Mouse (Mus musculus): ENCODE data around the gene Ints3.

Gene Ints3

GRCm38 (mm10) chr3:90443977-90444376 is 10.6 kb upstream of the Ints3 start:
- DNase-seq = no peak

DNA sequence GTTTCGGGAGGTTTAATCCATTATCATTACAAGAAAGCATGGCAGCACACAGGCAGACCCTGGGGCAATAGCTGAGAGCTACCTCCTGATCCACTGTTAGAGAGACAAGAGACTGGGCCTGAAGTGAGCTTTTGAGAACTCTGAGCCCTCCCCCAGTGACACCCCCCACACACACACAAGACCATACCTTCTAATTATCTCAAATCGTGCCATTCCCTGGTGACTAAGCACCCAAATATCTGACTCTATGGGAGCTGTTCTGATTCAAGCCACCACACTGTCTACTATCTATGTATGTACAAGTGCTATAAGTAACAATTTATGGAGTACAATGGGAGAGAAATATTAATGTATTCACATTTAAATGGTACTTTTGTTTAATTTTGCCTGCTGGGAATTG is 7.3 kb upstream of the Ints3 start:
- DNase-seq = no peak

GRCm38 (mm10) chr3:90437131-90437530 is 3.7 kb upstream of the Ints3 start:
- DNase-seq = no peak

DNA sequence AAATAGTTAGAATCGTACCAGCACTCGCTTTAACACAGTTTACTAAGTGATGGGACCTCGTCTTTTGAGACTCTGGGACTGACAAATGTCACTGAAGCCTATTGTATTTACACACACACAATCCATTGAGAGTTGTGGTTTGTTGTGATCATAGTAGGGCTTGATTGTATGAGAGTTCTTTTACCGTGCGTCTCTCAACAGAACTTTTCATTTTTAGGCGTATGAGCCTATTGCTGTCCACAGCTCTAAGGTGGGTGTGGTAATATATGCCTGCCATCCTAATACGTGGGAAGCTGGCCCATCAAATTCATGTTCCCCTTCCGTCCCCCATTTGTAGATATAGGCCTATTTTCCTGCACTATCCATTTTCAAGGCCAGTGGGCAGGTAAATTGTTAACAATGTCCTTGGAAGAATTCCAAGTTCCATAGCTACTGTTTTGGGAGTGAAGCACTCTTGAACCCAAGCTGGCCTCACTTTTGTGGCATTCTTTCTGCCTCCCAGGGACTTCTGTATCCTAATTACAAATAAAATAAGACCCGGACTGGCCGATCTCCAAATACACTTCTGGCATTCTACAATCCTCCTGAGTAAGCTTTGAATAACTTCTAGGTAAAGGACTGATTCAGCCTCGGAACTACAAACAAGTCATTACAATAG is 780 bp upstream of the Ints3 start:
- peak; percentile 59 for DNase-seq

- no peak for DNase-seq
Measured at GRCm38 (mm10) chr3:90432811-90433219, 607 bp downstream of the Ints3 start.

DNA sequence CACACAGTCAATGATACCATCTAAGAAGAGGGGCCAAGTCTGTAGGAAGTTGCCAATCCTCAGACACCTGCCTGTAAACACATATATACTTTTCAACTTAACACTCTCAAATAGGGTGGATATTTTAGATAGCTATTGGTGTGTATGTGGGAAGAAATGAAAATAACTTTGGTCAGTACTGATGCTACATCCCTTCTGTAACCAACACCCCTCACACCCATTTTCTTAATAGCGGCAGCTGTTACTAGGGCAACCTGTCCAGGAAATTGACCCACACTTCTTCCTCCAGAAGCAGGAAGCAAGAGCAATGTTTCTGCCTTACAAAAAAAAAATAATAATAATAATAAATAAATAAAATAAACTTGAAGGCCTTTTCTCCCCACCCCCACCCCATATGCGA is 1.1 kb downstream of the Ints3 start:
- DNase-seq = no peak

DNA sequence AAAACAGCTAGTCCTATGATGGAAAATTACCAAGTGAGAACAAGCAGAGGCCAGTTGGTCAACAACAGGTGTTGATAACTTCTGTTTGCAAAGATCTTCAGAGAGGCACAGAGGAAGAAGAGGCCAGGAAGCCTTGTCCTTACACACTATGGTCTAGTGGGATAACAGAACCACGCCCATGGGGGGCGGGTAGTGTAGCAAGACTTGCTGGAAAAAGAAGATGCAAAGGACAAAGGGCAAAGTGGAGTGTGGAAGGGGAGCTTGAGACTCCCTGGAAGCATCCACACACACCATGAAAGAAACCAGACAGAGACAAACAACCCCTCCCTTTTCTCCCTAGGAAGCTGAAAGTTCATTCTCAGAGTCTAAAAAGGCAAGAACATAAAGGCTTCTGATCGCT is 3.8 kb downstream of the Ints3 start:
- peak; percentile 31 for DNase-seq

- DNase-seq = peak; percentile 19
Measured at GRCm38 (mm10) chr3:90428186-90428585, 5.2 kb downstream of the Ints3 start.

GRCm38 (mm10) chr3:90427574-90427973 is 5.8 kb downstream of the Ints3 start:
- peak; percentile 21 for DNase-seq

- DNase-seq = no peak
Measured at GRCm38 (mm10) chr3:90425499-90425898, 7.9 kb downstream of the Ints3 start.

DNA sequence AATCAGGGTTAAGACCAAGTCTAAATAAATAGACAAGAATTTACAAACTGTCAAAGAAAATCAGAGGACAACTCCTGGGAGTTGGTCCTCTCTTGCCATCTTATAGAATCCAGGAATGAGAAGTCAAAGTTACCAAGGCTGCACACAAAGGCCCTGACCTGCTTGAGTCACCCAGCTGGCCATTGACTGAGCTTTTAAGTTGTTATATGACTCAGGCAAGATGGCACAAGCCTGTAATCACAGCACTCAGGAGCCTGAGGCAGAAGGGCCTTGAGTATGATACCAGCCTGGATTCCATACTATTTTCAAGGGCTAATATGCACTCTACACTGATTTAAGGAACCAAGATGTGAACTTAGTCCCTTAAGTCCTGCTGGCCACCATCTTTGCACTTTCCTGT is 9.9 kb downstream of the Ints3 start:
- DNase-seq = no peak

DNA sequence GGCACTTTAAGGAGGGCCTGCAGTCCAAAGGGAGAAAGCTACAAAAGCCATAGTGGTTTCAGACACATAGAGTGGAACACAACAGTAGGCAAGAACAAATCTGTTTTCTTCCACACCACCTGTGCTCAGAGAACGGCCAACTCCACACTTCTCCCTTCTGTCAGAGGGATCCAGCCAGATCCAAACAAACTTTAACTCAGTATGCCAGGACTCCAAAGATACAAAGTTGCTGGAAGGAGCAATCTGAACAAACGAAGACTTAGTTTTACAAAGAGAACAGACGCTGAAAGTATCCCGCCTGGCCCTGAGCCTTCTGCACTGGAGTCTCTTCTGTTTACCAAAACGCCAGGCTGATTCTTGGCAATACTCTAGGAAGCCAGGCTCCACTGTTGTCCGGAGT is 12.7 kb downstream of the Ints3 start:
- DNase-seq = no peak

- DNase-seq = no peak
Measured at GRCm38 (mm10) chr3:90413011-90413396, 20.4 kb downstream of the Ints3 start.

DNA sequence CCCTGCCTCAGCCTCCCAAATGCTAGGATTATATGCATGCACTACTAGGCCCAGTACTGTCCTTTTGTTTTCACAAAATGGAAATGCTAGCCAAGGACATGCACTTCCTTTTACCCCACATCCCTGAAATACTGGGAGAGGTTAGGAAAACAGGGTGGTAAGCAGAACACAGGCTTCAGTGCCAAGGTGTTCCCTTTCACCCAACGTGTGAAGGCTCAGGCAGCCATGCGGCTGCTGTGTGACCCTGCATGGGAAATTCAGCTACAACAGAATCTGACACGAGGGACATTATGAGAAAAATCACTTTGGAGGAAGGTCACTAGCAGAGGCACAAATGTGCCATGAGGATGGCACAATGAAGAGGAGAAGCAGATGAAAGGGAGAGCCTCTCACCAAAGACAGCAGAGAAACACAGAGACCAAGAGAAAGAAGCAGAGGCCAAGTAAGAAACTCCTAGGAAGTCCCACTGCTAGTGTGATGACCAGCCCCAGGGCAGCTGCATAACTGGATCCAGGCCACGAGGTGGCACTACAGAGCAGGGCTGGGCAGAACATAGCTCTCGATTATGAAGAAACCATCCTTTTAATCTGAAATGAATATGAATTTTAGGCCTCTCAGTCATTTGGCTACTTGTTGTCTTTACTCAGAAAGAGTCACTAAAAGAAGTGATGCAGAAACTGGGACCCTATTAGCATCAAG is 21.0 kb downstream of the Ints3 start:
- peak; percentile 79 for DNase-seq

GRCm38 (mm10) chr3:90408721-90409120 is 24.7 kb downstream of the Ints3 start:
- DNase-seq = no peak

GRCm38 (mm10) chr3:90406414-90406813 is 27.0 kb downstream of the Ints3 start:
- no peak for DNase-seq

GRCm38 (mm10) chr3:90404609-90405008 is 28.8 kb downstream of the Ints3 start:
- no peak for DNase-seq

DNA sequence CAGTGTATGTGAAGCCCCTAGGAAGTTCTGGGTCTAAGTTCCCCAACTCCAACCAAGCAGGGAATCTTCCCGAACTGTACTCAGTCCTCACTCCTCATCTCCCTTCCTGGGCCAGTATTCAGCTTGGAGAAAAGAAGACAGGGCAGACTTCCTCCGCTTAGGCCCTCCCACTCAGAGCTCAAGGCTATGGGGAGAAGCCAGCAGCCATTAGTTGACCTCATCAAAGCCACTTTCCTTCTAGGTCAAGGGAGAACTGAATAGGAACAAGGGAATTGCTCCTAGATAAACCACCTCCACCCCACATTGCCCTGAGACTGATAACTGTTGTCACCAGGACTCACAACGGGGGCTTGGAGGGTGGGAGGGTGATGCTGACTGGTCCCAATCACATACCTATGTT is 29.3 kb downstream of the Ints3 start:
- no peak for DNase-seq

DNA sequence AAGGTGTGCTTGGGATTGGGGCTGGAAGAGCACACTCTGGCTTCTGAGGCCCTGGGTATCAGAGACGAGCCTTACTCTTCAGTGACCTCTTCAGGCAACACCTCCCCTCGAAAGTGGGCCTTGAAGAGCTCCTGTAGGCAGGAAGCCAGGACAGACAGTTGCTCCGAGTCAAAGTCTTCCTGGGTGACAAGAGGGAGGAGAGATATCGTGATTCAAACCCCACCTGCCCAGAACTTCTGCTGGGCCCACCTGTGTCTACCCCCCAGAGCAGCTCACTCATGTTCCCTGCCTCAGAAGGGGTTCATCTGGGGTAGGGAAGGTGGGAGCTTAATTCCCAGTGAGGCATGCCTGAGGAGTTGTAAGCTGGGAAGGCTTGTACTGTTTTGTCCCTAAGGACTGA is 32.4 kb downstream of the Ints3 start:
- no peak for DNase-seq

DNA sequence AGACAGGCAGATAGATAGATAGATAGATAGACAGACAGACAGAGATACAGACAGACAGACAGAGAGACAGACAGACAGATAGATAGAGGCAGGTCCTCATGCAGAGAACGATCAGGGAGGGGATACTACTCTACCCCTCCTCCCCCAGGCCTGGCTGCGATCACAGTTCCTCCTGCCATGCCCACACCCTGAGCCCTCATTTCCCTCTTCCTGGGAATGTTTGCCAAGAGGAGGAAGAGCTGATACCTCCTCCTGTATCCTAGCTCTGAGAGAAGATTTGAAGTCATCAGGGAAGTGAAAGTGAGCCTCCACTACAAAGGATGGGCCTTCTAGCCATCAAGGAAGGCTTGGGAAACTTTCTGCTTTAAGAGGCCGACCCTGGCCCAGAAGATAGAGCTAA is 37.8 kb downstream of the Ints3 start:
- no peak for DNase-seq

DNA sequence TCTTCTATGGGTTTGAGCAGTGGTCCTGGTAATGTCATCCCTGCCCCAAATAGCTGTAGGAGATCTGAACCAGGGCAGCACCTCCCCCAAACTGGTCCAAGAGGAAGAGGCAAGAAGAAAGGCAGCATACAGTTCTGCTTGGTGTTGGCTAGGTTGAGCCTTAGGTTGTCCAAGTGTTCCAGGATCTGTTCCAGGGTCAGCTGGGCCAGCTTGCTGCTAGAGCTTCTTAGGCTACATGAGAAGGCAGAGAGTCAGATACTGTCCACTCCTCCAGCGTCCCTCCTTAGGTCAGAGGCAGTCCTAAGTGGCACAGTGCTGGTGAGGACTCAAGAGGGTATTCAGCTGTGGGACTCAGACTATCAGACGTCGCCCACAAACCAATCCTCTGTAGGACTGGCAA is 40.8 kb downstream of the Ints3 start:
- no peak for DNase-seq

- DNase-seq = no peak
Measured at GRCm38 (mm10) chr3:90391941-90392340, 41.5 kb downstream of the Ints3 start.

DNA sequence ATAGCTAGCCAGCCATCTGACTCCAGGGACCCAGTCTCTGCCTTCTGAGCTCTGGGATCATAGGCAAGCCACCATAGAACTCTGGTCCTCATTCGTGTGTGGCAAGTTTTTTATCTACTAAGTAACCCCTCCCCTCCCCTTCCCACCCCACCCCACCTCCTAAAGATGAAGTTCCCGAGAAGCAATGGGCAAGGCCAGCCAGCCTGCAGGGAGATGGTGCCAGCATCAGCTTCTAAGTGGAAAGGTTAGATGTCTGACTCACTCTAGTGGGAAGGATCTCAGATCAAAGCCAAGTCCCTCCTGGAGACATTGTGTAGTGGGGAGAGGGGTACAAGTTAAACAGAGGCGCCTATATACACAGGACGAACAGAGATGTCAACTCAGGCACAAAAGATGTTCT is 42.4 kb downstream of the Ints3 start:
- DNase-seq = no peak

GRCm38 (mm10) chr3:90389511-90390490 is 43.6 kb downstream of the Ints3 start, which contains the start of gene Slc27a3:
Gene Slc27a3 (minus strand): TSS chr3:90389938.
- peak; percentile 62 for DNase-seq

Measured in kidney, adult 18-20 months (tissue).